Mouse (Mus musculus) G1E (cell line): Measurements from ENCODE around the gene Efs.

Source experiments
- CTCF ChIP-seq: IDR thresholded peaks from 2 replicates; pipeline ENCODE4 v1.5.1; 2012; ENCODE audit warnings: low read depth, low read length, inconsistent platforms, mixed read lengths
- GATA1 ChIP-seq: IDR thresholded peaks from 2 replicates; pipeline ENCODE4 v1.6.1; 2012; ENCODE audit warnings: borderline replicate concordance, low read length, inconsistent platforms, mixed read lengths
- GATA2 ChIP-seq: IDR thresholded peaks from 2 replicates; pipeline ENCODE4 v1.6.1; 2012; ENCODE audit warnings: low read depth, low read length, inconsistent platforms, borderline replicate concordance
- POLR2AphosphoS5 ChIP-seq: IDR thresholded peaks from 2 replicates; pipeline ENCODE4 v1.6.1; 2012; ENCODE audit warnings: low read depth, low read length, inconsistent platforms; ENCODE audit not compliant: insufficient replicate concordance
- TAL1 ChIP-seq: conservative IDR thresholded peaks from 2 replicates; pipeline ENCODE4 v1.6.1; 2012; ENCODE audit warnings: low read depth, low read length, inconsistent platforms, mixed read lengths

GRCm38 (mm10) chr14:54920076-54920685, 5.7 kb downstream of the Efs start:
- no peak for TF ChIP-seq CTCF
- TF ChIP-seq TAL1 = no peak
- no peak for TF ChIP-seq GATA1
- TF ChIP-seq GATA2 = no peak
- no peak for TF ChIP-seq POLR2AphosphoS5
